Mouse (Mus musculus): ENCODE data around the gene Fbxl8.

The Fbxl8 gene

DNA sequence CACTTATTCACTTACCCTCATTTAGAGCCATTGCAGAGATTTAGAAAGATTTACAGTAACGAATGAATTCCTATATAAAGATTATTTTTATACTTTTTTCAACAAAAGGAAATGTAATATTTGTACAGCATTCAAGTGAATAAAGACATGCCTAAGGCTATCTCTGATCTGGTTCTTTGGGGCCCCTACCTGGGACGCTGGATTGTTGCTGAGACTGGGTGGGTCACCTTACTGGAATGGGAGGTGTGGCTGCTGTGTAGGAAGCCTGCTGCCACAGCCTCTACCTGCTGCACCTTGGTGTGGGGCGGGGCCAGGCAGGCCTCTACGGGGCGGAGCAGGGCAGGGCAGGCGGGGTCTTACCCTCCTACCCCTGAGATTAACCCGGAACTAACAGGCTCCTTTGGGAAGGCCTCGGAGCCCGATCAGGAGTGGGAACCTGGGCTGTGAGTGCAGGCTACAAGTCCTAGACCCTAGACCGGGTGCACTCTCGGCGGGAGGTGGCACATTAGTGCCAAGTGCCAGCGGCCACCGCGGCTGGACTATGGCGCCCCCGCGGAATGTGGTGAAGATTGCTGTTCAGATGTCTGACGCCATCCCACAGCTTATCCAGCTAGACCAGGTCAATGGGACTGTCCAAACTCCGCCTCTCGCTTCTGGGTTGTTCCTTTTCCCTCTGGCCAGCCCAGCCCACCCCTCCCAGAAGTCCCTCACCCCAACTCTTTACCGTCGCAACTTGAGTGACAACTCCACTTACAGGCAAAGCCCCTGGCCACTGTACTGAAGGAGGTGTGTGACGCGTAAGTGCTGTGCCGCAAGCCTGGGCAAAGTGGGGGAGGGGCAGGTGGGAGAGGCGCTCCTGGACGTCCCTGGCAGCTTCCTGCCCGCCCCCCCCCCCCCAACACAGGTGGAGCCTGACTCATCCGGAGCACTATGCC is 41.0 kb downstream of the Fbxl8 start, which contains the start of gene Elmo3:
Elmo3 (plus strand) TSS at position 391 of the 935 bp plus-strand sequence.
- peak; percentile 13 to 17 for DNase-seq

DNA sequence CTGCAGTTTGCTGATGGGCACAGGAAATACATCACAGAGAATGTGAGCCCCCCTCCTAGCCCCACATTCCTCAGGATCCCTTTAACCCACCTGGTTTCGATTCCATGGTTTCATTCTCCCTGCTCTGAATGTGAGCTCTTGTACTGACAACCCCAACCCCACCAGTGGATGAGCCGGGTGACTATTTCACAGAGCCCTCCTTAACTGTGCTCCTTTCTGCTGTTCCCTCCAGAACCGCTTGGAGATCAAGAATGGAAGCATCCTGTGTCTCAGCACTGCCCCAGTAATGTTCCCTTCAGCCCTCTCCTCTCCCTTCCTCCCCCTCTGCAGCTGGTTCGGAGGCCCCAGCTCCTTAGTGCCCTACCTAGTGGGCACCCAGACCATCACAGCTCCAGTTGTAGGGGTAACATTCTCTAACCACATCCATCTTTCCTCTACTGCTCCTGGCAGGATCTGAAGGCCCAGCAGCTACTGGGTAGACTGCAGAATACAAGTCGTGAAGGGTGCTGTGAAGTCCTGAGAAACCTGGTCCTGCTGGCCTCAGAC is 41.8 kb downstream of the Fbxl8 start:
- no peak for DNase-seq

- no peak for DNase-seq
Measured at GRCm38 (mm10) chr8:105307670-105308069, 43.2 kb downstream of the Fbxl8 start.

DNA sequence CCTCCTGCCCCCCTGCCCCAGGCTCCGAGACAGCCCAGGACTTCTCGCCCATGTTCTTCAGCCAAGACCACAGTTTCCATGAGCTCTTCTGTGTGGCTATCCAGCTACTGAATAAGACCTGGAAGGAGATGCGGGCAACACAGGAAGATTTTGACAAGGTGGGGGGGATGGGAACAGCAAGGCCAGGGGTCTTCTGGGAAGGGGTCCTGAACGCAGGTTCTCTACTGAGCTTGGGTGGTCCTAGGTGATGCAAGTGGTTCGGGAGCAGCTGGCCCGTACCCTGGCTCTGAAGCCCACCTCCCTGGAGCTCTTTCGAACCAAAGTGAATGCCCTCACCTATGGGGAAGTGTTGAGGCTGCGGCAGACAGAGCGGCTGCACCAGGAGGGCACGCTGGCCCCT is 44.0 kb downstream of the Fbxl8 start:
- DNase-seq, result no peak

- no peak for DNase-seq
Measured at GRCm38 (mm10) chr8:105309142-105309847, 44.8 kb downstream of the Fbxl8 start.

DNA sequence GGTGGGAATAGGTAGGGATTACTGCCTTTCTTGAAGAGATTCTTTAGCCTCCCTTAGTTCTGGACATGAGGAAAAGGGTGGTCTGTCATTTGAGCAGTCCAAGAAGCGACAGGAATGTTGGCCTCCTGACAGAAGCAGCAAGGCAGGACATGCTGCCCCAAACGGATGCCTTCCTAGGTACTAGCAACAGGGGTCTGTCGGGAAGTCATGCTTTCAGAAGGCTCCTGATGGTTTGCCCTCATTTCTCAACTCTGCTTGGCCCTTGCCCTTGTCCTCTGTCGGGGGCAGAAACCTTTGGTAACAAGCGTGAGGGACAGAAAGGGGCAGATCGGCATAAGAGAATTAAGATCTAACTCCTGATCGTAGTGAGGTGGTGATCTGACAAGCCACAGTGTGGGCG is 45.7 kb downstream of the Fbxl8 start:
- no peak for DNase-seq

DNA sequence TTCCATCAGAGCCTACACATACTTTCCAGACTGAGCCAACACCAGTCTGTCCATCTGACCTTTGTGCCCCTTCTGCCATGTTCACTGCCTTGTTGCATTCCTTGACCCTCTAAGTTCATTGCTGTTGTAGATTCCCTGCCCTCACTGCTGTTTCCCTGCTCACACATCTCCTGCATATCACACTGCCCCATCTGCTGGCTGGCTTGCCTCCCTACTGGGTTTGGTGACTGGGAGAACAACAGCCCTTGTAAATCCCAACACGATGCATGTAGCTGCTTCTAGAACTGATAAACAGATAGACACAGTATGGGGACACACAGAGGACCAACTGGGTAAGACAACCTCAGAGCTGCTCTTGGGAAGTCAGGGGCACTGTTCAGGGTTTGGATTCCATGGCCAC is 47.3 kb downstream of the Fbxl8 start:
- no peak for DNase-seq

- DNase-seq, result no peak
Measured at GRCm38 (mm10) chr8:105312891-105313481, 48.5 kb downstream of the Fbxl8 start.

DNA sequence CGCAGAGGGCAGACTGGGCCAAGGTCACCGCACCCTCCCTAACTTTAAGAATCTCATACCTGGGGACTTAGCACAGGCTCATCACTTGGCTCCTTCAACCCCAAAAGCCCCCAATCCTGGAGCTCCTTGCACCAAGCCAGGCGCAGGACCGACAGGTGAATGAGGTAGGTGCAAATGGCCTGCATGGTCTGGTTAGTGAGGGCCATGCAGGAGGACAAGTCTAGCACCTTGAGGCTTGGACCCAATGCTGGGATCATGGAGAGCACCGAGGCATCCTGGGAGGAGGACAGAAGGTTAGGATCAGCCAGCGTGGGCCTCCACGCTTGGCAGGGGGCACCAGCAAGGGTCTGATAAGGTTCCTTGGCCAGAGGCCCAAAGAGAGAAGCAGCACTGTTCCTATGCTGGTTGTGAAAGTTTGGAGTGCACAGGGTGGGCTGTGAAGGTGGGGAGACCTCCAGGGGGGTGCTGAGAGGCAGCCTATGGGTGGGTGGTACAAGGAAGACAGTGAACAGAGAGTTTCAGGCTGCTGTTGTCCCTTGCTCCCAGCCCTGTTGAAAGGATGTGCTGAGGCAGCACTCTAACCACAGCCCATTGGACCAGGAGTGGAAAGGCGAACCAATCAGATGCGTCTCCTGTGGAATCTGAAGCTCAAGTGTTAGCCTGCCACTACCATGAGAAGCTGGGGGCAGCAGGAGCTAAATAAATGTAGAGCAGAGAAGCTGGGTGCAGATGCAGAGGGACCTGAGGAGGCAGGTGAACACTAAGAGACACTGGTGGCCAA is 49.4 kb downstream of the Fbxl8 start:
- DNase-seq, result no peak

GRCm38 (mm10) chr8:105315073-105315769 is 50.8 kb downstream of the Fbxl8 start:
- DNase-seq, result no peak

- no peak for DNase-seq
Measured at GRCm38 (mm10) chr8:105317941-105318340, 53.5 kb downstream of the Fbxl8 start.

GRCm38 (mm10) chr8:105318662-105319190 is 54.3 kb downstream of the Fbxl8 start:
- DNase-seq, result no peak

Data from B cell, adult 2 months (primary cell).